In the genomic region with DNA sequence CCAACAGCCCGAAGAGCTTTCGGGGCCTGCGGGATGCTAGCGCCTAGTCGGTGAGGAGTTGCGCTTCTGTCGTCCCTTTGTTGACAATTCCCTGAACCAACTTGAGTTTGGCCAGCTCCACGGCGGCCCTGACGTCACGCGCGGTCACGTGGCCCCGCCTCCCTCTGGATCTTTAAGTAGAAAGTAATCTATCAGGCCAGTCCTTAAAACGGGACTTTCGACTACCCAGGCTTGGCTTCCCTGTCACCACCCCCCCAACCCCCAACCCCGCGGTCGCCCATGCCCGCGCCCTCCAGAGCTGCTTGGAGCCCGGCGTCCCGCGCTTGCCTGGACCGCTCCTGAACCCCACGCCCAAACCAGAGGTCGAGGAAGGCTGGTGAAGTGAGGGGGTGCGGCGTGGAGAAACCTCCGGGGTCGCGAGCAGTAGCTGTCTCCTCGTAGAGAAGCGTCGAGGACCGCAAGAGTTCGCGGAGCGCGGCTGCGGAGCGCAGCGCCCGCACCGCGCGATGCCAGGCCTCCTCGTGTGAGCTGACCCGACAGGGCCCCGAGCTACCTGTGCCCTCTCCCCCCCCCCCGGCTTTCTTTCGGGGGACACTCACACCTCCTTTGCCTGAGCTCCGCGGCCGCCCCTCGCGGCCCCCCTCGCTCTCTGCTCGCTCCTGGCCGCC, we compare ENCODE assay signal across 8 mouse cellular contexts. TPM values are rescaled to one million over a fixed set of nuclear protein-coding genes. Genes with fewer than 3 reads are reported as not detected.
DNase-seq lines count a peak whose midpoint lies in the region; ATAC-seq and TF ChIP-seq lines count a peak whose summit lies in the region.

A gene (plus strand): TSS at position 363 of the 668 bp plus-strand sequence.

- H3K9me3 ChIP-seq in forebrain, embryonic 15.5 days = no peaks in the 10 kb centered on the region
- H3K9me3 ChIP-seq in limb, embryonic 13.5 days = no peaks in the 10 kb centered on the region

- peak within 1 kb of the TSS; percentile 37 for H3K4me2 ChIP-seq in forebrain, embryonic 15.5 days (replicated peaks)
- H3K4me2 ChIP-seq in limb, embryonic 13.5 days (replicated peaks) = peak within 1 kb of the TSS; percentile 58

- H3K36me3 ChIP-seq in forebrain, embryonic 15.5 days = no peaks in the 10 kb centered on the region
- H3K36me3 ChIP-seq in limb, embryonic 13.5 days = no peaks in the 10 kb centered on the region
- H3K36me3 ChIP-seq in small intestine, adult 2 months (ENCODE audit: control insufficient read depth, insufficient read depth, low read length) = no peaks in the 10 kb centered on the region

- no peak for TF ChIP-seq POLR2A in small intestine, adult 2 months (IDR thresholded peaks at IDR 0.05; ENCODE audit: low read depth, low read length)

- intact Hi-C loops in gastrocnemius, postnatal 14 days (cut with DNase I; ENCODE audit: low total_unique reads) = no loop called here

- peaks cover 75% of the 10 kb centered on the region for H3K27me3 ChIP-seq in forebrain, embryonic 15.5 days
- H3K27me3 ChIP-seq in limb, embryonic 13.5 days = peaks cover 97% of the 10 kb centered on the region
- peaks cover 86% of the 10 kb centered on the region for H3K27me3 ChIP-seq in small intestine, adult 2 months (ENCODE audit: control insufficient read depth, insufficient read depth, low read length)

- no peak within 1 kb of the TSS for H3K9ac ChIP-seq in forebrain, embryonic 15.5 days (replicated peaks)
- no peak within 1 kb of the TSS for H3K9ac ChIP-seq in limb, embryonic 13.5 days

- H3K4me3 ChIP-seq in forebrain, embryonic 15.5 days = peak within 1 kb of the TSS; percentile 37
- peak within 1 kb of the TSS; percentile 41 for H3K4me3 ChIP-seq in limb, embryonic 13.5 days
- H3K4me3 ChIP-seq in small intestine, adult 2 months (ENCODE audit: low read depth, low read length) = peak within 1 kb of the TSS; percentile 51

- peak; percentile 24 for DNase-seq in gastrocnemius, postnatal 14 days
- DNase-seq in gastrocnemius, postnatal 25 days = no peak
- DNase-seq in R1 (ENCODE audit: low read depth, low spot score) = peak; percentile 91
- no peak for DNase-seq in c-Kit-positive CD71-positive TER-119-positive erythroid progenitor cells, embryonic 14.5 days (ENCODE audit: low spot score)

- H3K4me1 ChIP-seq in forebrain, embryonic 15.5 days = peaks cover 33% of the 10 kb centered on the region
- H3K4me1 ChIP-seq in limb, embryonic 13.5 days = peaks cover 38% of the 10 kb centered on the region
- H3K4me1 ChIP-seq in small intestine, adult 2 months (ENCODE audit: control insufficient read depth, insufficient read depth, insufficient read length, low read length) = peaks cover 17% of the 10 kb centered on the region

- TF ChIP-seq CTCF in small intestine, adult 2 months (IDR thresholded peaks at IDR 0.05; ENCODE audit: extremely low read depth, insufficient read length, insufficient replicate concordance, low read depth, low read length) = no peak

- H3K27ac ChIP-seq in forebrain, embryonic 15.5 days (replicated peaks) = no peak within 1 kb of the TSS
- no peak within 1 kb of the TSS for H3K27ac ChIP-seq in limb, embryonic 13.5 days
- H3K27ac ChIP-seq in small intestine, adult 2 months (ENCODE audit: insufficient read depth, low read depth, low read length) = no peak within 1 kb of the TSS

- WGBS in forebrain, embryonic 15.5 days = under 1% methylated on average over 62 of the region's 62 CpGs
- WGBS in limb, embryonic 13.5 days = under 1% methylated on average over 61 of the region's 62 CpGs
- WGBS in small intestine, adult 2 months = 4% methylated on average over 62 of the region's 62 CpGs

- peak; percentile 36 for ATAC-seq in forebrain, embryonic 15.5 days (replicated peaks)
- 0 out of 2 replicates have a peak, but pooled peaks have one; percentile 6 for ATAC-seq in limb, embryonic 13.5 days (ENCODE audit: low FRiP score, low read depth)
- ATAC-seq in monocyte, adult 5-6 weeks (replicated peaks; ENCODE audit: insufficient number of reproducible peaks, low FRiP score, low TSS enrichment, poor library complexity, severe bottlenecking) = no peak

RNA-seq across cellular contexts. Expression of the gene that starts here (rescaled TPM):
- total RNA-seq in gastrocnemius, postnatal 14 days (2021) = 1 to 10 TPM; 2.4 to 3.9 TPM
- total RNA-seq in gastrocnemius, postnatal 25 days (2021) = 1 to 10 TPM; 1.4 to 2.0 TPM
- polyA plus RNA-seq in forebrain, embryonic 15.5 days (2015; fragmentation: Nextera tagmentation; extraction: Ambion mirVana) = 0.11 TPM in 1 of 2 replicates, not detected in the other
- 0.74 and 0.80 TPM in 2 replicates for polyA plus RNA-seq in limb, embryonic 13.5 days (2015; fragmentation: Nextera tagmentation; extraction: Ambion mirVana)
- polyA plus RNA-seq in small intestine, adult 2 months (2012; rRNA removed) = 1.0 and 1.1 TPM in 2 replicates
- not detected in 3 replicates for total RNA-seq in monocyte, adult 5-6 weeks (2017)

Comparison
In these comparisons a context has a peak if more than half of its experiments do, and no peak if none do; other contexts are left out.
1. DNase-seq: peak in gastrocnemius, postnatal 14 days (single experiment) and R1 (single experiment); none in gastrocnemius, postnatal 25 days (single experiment) and c-Kit-positive CD71-positive TER-119-positive erythroid progenitor cells, embryonic 14.5 days (single experiment).
2. Peak in ATAC-seq, H3K4me3 ChIP-seq and H3K4me2 ChIP-seq in forebrain, embryonic 15.5 days; RNA of the gene not detected or under 1 TPM.
3. Peak in ATAC-seq, H3K4me3 ChIP-seq and H3K4me2 ChIP-seq in limb, embryonic 13.5 days; RNA of the gene not detected or under 1 TPM.
4. Peak in every context shown above with its lines, with median percentiles within 50 percentile points of each other: H3K4me3 ChIP-seq.